Mouse (Mus musculus): ENCODE measurements around the gene Mia2. TPM values are rescaled to one million over a fixed set of nuclear protein-coding genes. Genes with fewer than 3 reads are reported as not detected.

Mia2 gene
- 141 TPM for polyA plus RNA-seq (2015; fragmentation: Illumina TruSeq; extraction: RNeasy Lipid Tissue Mini Kit (QIAGEN cat#74804); ENCODE audit: insufficient read depth, low replicate concordance)

GRCm38 (mm10) chr12:59095104-59096025 is at the start of gene Mia2:
Gene Mia2 (plus strand): TSS chr12:59095799.

GRCm38 (mm10) chr12:59060993-59061595 is 34.5 kb upstream of the Mia2 start, which contains the start of gene Trappc6b:
Gene Trappc6b (minus strand): TSS chr12:59061472.

GRCm38 (mm10) chr12:59066448-59067077 is 29.0 kb upstream of the Mia2 start, which contains the start of gene Pnn:
Gene Pnn (plus strand): TSS chr12:59066884.

GRCm38 (mm10) chr12:59219325-59220225 is 124.0 kb downstream of the Mia2 start, which contains the start of gene Fbxo33:
Gene Fbxo33 (minus strand): TSS chr12:59219725.

Other genes with a start within 250 kb of the Mia2 start
- 22.0 TPM for gene Sec23a, start 83.8 kb upstream of the Mia2 start, polyA plus RNA-seq (2015; fragmentation: Illumina TruSeq; extraction: RNeasy Lipid Tissue Mini Kit (QIAGEN cat#74804); ENCODE audit: insufficient read depth, low replicate concordance)
- 23.2 TPM for gene Gemin2, start 82.4 kb upstream of the Mia2 start, polyA plus RNA-seq (2015; fragmentation: Illumina TruSeq; extraction: RNeasy Lipid Tissue Mini Kit (QIAGEN cat#74804); ENCODE audit: insufficient read depth, low replicate concordance)
- 143 TPM for gene Trappc6b, start 34.3 kb upstream of the Mia2 start, polyA plus RNA-seq (2015; fragmentation: Illumina TruSeq; extraction: RNeasy Lipid Tissue Mini Kit (QIAGEN cat#74804); ENCODE audit: insufficient read depth, low replicate concordance)
- gene Pnn, start 28.9 kb upstream of the Mia2 start, polyA plus RNA-seq (2015; fragmentation: Illumina TruSeq; extraction: RNeasy Lipid Tissue Mini Kit (QIAGEN cat#74804); ENCODE audit: insufficient read depth, low replicate concordance), result 185 TPM
- 44.7 TPM for gene Fbxo33, start 123.9 kb downstream of the Mia2 start, polyA plus RNA-seq (2015; fragmentation: Illumina TruSeq; extraction: RNeasy Lipid Tissue Mini Kit (QIAGEN cat#74804); ENCODE audit: insufficient read depth, low replicate concordance)